Mouse (Mus musculus) limb, embryonic 10.5 days (tissue): ENCODE results near the gene Iars2. TPM values are rescaled to one million over a fixed set of nuclear protein-coding genes. Genes with fewer than 3 reads are reported as not detected.

ENCODE experiments used
- DNase-seq: peaks from one replicate; pipeline ENCODE4 v3.0.0-alpha.2; 2017; ENCODE audit warnings: low spot score
- H3K27ac ChIP-seq: fragments of 300-500 bp; sonication (generic); 2 replicates; pipeline ENCODE4 v1.5.1; 2016; ENCODE audit warnings: mild to moderate bottlenecking
- H3K27me3 ChIP-seq: fragments of 300-500 bp; sonication (generic); 2 replicates; pipeline ENCODE4 v1.6.1; 2016; ENCODE audit warnings: low read depth, mild to moderate bottlenecking; ENCODE audit not compliant: poor library complexity, severe bottlenecking
- H3K36me3 ChIP-seq: fragments of 300-500 bp; sonication (generic); 2 replicates; pipeline ENCODE4 v1.6.1; 2016; ENCODE audit warnings: mild to moderate bottlenecking, moderate library complexity
- H3K4me1 ChIP-seq: fragments of 300-500 bp; sonication (generic); 2 replicates; pipeline ENCODE4 v1.6.1; 2016
- H3K4me3 ChIP-seq: fragments of 300-500 bp; sonication (generic); 2 replicates; pipeline ENCODE4 v1.5.1; 2016; ENCODE audit warnings: mild to moderate bottlenecking, moderate library complexity
- H3K9me3 ChIP-seq: fragments of 300-500 bp; sonication (generic); replicated peaks from 2 replicates; pipeline ENCODE4 v1.6.1; 2016; ENCODE audit warnings: mild to moderate bottlenecking
- WGBS: fragments of 180-500 bp; shearing (Covaris S2); methylation state at CpG from one replicate; pipeline ENCODE4 v1.1.7; 2016; 5-methylcytosine and 5-hydroxymethylcytosine counted together
- polyA plus RNA-seq: library from polyadenylated mRNA; unstranded; fragments of >200 nt; fragmentation: Nextera tagmentation; extraction: Ambion mirVana; gene quantifications from 2 replicates; pipeline ENCODE4 v1.2.1, GENCODE M21; 2016

Iars2 gene
- polyA plus RNA-seq = 27.8 and 28.0 TPM in 2 replicates

DNA sequence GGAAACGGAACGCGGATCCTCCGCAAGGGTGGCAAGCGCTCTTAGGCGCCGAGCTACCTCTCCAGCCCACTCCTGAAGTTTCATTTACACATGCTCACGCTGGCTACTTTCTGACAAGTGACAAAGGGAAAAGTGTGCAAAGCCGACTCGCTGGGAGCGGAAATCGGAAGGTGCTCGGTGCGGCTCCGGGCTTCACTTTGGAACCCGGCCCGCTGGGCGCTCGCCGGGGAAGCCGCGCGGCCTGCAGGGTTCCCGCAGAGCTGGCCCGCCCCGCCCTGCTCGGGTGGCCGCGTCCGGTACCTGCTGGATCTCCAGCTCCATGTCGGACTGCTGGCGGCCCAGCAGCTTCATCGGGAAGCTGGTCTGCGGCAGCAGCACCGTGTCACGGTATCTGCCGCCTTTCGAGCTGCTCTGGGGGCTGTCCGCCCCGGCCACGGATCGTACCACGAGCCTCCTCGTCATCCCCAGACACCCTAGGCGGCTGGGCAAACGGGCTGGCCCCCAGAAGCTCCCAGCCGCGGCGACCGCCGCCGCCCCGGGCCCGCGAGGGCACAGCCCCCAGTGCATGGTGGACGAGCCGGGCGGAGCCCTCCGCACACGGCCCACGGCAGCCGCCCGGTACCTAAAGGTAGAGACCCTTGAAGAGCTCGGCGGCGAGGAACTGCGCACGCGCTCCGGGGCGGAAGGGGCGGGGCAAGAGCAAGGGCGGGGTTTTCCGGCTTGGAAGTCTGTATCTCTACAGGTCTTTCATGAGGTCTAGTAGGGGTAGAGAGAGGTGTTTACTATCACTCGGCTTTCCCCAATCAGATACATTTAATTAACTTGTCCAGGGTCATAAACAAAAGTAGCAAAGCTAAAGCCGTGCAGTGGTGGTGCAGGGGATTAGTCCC, at the start of gene Iars2:
Iars2 (minus strand) TSS at position 676 of the 890 bp plus-strand sequence.
- Histone ChIP-seq H3K27me3 (no peaks in the 10 kb centered on the region), H3K9me3 (no peaks in the 10 kb centered on the region), H3K27ac (peak within 1 kb of the TSS; percentile 97), H3K4me3 (peak within 1 kb of the TSS; percentile 97), H3K4me1 (peaks cover 18% of the 10 kb centered on the region), H3K36me3 (peaks cover 32% of the 10 kb centered on the region)
- under 1% methylated on average over 74 of the region's 76 CpGs for WGBS
- peak; percentile 98 for DNase-seq

DNA sequence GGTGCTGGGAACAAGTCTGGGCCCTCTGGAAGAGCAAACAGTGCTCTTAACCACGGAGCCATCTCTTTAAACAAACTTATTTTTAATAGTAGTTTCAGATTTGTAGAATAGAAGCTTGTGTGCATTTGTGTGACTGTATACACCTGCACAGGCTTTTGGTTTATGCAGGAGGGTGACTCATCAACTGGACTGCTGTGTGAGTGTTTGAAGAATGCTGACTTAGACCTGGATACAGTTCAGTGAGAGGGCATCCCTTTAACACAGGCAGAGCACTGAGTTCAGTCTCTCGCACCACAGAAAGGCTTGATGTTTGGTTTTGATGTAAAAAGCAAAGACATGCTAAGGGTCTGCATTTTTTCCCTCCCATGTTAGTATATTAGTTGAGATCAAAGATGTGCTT, 48.2 kb upstream of the Iars2 start:
- 88% methylated on average over 2 of the region's 2 CpGs for WGBS
- no peaks in the 10 kb centered on the region for H3K9me3 ChIP-seq
- DNase-seq = no peak
- no peaks in the 10 kb centered on the region for H3K4me1 ChIP-seq
- peaks cover 99% of the 10 kb centered on the region for H3K36me3 ChIP-seq
- no peak overlapping the region for H3K4me3 ChIP-seq
- H3K27me3 ChIP-seq = no peaks in the 10 kb centered on the region
- no peak overlapping the region for H3K27ac ChIP-seq

DNA sequence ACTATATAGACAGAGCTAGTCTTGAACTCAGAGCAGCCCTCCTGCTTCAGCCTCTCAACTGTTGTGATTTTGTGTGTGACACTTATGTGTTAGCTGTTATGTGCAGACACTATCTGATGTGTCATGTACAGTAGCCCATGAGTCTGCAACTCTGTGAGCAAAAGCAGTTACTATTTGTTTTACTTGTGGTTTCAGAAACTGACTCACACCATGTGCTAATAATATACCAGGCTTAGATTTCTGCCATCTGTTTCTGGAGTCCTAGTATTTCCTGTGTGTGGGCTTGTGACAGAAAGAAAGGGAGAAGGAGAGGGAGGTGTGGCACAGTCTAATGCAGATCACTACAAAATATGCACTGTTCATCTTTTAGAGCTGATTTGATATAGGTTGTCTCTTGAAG, 47.2 kb upstream of the Iars2 start:
- H3K9me3 ChIP-seq = no peaks in the 10 kb centered on the region
- H3K36me3 ChIP-seq = peaks cover 99% of the 10 kb centered on the region
- DNase-seq = no peak
- H3K27me3 ChIP-seq = no peaks in the 10 kb centered on the region
- H3K4me1 ChIP-seq = no peaks in the 10 kb centered on the region
- no peak overlapping the region for H3K4me3 ChIP-seq
- no peak overlapping the region for H3K27ac ChIP-seq

DNA sequence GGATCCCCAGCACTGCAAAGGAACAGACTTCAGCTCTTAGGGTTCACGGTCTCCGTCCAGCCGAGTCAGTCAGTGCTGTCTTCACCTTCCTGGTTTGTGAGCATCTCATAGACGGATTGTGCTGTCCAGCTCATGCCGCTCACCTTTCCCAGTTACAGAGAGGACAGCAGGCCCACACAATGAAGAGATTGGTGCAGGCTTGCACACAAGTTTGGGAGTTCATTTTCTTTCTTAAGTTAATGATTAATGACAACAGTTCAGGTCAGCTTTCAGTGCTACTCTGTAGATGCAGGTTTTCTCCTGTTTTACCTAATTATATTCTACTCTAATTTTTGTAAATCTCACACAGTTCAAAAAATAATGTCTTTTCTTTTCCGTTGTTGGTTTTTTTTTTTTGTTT, 40.8 kb upstream of the Iars2 start:
- Histone ChIP-seq H3K4me1 (peaks cover 3% of the 10 kb centered on the region), H3K9me3 (no peaks in the 10 kb centered on the region), H3K36me3 (peaks cover 73% of the 10 kb centered on the region), H3K4me3 (no peak overlapping the region), H3K27me3 (no peaks in the 10 kb centered on the region), H3K27ac (no peak overlapping the region)
- 95% methylated on average over 6 of the region's 6 CpGs for WGBS
- DNase-seq = no peak

DNA sequence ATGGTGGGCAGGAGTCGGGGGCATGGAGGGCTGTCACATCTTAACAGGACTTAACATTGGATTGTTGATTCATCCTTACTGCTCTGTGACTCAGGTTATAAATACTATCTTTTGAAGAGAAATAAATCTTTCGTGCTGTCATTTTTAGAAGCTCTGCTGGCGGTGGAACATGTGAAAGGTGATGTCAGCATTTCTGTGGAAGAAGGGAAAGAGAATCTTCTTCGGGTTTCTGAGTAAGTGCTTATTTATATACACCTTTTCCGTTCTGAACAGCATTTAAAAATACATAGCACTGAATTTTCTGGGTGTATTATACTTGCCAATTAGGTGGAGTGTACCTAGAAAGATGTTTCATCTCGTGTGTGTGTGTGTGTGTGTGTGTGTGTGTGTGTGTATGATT, 38.2 kb upstream of the Iars2 start:
- Histone ChIP-seq H3K27me3 (no peaks in the 10 kb centered on the region), H3K4me1 (peaks cover 10% of the 10 kb centered on the region), H3K27ac (no peak overlapping the region), H3K9me3 (no peaks in the 10 kb centered on the region), H3K36me3 (peaks cover 47% of the 10 kb centered on the region), H3K4me3 (no peak overlapping the region)
- no peak for DNase-seq
- WGBS = 89% methylated on average over 6 of the region's 6 CpGs

DNA sequence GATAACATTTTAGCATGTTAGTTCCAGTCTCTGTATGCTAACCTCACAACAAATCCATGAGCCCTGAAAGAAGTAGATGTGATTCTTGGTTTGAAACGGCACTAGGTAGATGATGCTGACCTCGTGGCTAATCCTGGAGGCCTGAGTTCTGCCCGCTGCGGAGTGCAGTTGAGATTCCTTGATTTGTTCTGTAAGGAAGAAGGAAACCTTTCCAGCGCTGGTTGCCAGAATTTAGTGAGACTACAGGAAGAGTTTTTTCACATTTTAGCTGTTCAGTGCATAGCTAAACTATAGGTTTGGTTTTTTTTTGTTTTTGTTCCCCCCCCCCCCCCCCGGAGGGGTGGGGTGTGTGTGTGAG, 35.0 kb upstream of the Iars2 start:
- peaks cover 22% of the 10 kb centered on the region for H3K36me3 ChIP-seq
- H3K27ac ChIP-seq = no peak overlapping the region
- no peaks in the 10 kb centered on the region for H3K9me3 ChIP-seq
- peaks cover 13% of the 10 kb centered on the region for H3K4me1 ChIP-seq
- peak overlapping the region; percentile 99 for H3K4me3 ChIP-seq
- DNase-seq = no peak
- WGBS = 56% methylated on average over 6 of the region's 6 CpGs
- H3K27me3 ChIP-seq = no peaks in the 10 kb centered on the region

DNA sequence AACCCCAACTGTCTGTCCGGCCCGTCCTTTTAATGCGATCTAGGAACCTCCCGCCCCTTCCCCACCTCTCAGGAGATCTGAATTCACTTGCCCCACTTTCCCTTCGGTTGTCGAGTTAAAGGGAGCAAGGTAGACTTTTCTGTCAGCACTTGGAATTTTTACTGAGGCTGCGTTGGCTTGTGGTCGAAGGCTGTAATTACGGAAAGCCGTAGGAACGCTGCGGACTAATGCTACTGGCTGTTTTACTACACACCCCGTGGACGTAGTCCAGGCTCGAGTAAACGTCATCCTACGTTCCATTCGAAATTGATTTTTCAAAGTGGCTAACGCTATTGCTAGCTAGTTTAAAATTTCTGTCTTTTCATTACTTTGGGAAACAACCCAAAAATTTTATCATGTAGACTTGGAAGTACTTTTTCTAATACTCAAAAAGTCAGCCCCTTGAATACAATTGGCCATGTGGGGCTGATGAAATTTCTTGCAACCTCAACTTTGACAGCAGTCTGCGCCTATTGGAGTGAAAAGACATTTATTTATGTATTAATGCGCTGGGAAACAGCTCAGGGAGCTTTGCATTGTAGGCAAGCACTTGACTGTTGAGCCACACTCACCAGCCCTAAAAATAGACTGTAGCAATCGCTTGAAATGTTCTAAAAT, 34.5 kb upstream of the Iars2 start:
- peaks cover 18% of the 10 kb centered on the region for H3K36me3 ChIP-seq
- peak; percentile 60 for DNase-seq

DNA sequence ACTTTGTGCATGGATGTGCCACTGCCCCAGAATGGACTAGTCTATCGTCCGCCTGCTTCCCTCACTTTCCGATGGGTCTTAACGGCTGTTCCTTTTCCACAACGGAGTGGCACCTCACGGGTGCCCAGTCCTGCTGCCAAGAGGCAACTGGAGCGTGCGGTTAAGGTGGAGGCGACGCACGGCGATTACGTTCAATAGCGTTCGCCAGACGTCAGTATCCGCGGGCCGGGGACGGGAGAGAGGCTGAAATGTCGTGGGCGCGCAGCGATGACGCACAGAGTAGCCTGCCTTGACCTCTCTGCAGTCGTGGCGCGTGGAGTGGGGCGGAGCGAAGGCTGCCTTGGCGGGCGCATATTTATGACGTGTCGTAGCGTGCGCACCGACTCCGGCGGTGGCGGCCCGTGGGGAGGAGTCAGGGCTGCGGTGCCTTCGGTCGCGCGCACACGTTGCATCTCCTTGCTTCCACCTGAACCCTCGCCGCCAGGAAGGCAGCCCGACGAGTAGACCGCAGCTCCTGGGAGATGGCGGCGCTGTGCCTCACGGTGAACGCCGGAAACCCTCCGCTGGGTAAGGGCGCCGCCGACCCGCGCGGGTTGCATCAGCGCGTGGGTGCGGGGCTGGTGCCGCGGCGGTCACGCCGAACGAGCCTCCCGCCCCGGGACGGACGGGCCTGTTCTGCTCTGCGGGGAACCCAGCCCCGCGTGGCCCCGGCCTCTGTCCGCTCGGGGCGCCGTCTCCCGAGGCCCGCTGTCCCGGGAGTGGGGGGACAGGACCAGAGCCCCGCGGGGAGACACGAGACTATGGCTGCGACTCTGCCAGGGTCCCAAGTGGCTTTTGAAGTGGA, 33.7 kb upstream of the Iars2 start, which contains the start of gene Eprs:
Eprs (plus strand) TSS at position 368 of the 844 bp plus-strand sequence.
- no peaks in the 10 kb centered on the region for H3K9me3 ChIP-seq
- H3K27me3 ChIP-seq = no peaks in the 10 kb centered on the region
- peaks cover 13% of the 10 kb centered on the region for H3K4me1 ChIP-seq
- peak; percentile 100 for DNase-seq
- H3K36me3 ChIP-seq = peaks cover 17% of the 10 kb centered on the region
- peak within 1 kb of the TSS; percentile 94 for H3K27ac ChIP-seq
- under 1% methylated on average over 92 of the region's 92 CpGs for WGBS
- peak within 1 kb of the TSS; percentile 99 for H3K4me3 ChIP-seq

More for the DNA sequence above, 34.5 kb upstream of the Iars2 start:
- H3K4me3 ChIP-seq = peak overlapping the region; percentile 99
- H3K27ac ChIP-seq = peak overlapping the region; percentile 94
- peaks cover 13% of the 10 kb centered on the region for H3K4me1 ChIP-seq
- no peaks in the 10 kb centered on the region for H3K27me3 ChIP-seq
- H3K9me3 ChIP-seq = no peaks in the 10 kb centered on the region
- WGBS = 6% methylated on average over 22 of the region's 22 CpGs

DNA sequence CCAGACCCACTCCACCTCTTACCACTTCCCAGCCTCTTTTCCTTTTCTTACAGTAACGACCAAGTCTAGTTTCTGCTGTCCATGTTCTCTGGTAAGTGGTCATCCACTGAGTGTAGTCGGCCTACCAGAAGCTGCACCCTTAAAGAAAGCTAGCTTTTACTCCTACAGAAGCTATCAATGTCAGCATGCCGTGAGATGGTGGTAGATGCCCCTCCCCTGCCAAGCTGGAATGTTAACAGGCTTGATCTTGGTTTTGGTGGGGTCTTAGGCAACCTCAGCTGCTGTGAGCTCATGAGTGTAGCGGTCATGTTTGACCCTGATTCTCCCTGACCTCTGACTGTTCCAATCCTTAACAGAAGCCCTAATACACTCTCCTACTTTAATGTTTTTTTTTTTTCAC, 29.0 kb upstream of the Iars2 start:
- H3K36me3 ChIP-seq = peaks cover 50% of the 10 kb centered on the region
- no peaks in the 10 kb centered on the region for H3K27me3 ChIP-seq
- H3K27ac ChIP-seq = no peak overlapping the region
- peaks cover 3% of the 10 kb centered on the region; the same call in 1 of the 2 replicates for H3K4me1 ChIP-seq
- no peaks in the 10 kb centered on the region for H3K9me3 ChIP-seq
- DNase-seq = no peak
- H3K4me3 ChIP-seq = no peak overlapping the region
- 90% methylated on average over 4 of the region's 4 CpGs for whole genome bisulfite sequencing

DNA sequence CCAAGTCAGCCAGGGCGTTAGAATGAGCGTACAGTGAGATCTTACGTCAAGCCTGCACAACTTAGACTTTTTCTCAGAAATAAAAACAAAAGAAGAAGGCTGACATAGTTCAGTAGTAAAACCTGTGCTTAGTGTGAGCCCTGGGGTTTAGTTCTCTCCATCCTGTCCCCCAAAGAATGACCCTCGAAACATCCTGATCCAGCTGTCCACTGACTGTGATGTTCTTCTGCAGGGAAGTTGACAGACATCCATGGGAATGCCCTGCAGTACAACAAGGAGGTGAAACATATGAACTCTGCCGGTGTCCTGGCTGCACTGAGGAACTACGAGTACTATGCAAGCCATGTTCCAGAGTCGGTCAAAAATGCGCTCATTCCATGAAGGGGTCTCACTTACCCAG, 27.1 kb upstream of the Iars2 start:
- Histone ChIP-seq H3K4me1 (no peaks in the 10 kb centered on the region), H3K4me3 (no peak overlapping the region), H3K36me3 (peaks cover 69% of the 10 kb centered on the region), H3K27me3 (no peaks in the 10 kb centered on the region), H3K27ac (no peak overlapping the region), H3K9me3 (no peaks in the 10 kb centered on the region)
- DNase-seq = no peak
- WGBS = 95% methylated on average over 8 of the region's 8 CpGs

DNA sequence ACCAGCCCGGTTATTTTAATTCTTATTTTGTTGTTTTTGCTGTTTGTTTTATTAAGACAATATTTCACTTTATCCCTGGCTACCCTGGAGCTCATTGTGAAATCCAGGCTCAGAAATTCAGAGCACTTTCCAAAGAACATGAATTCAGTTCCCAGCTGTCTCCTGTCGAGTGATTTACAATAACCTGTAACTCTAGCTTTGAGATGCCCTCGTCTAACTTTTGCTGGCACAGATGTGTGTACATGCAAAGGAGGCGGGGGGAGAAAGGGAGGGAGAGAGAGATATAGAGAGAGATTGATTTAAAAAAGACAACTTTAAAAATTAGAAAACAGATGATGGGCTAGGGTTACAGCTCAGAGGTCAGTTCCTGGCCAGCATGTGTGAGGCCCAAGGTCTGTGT, 25.5 kb upstream of the Iars2 start:
- DNase-seq = no peak
- Histone ChIP-seq H3K27me3 (no peaks in the 10 kb centered on the region), H3K4me3 (no peak overlapping the region), H3K9me3 (no peaks in the 10 kb centered on the region), H3K27ac (no peak overlapping the region), H3K4me1 (no peaks in the 10 kb centered on the region), H3K36me3 (peaks cover 81% of the 10 kb centered on the region)
- WGBS = 80% methylated on average over 4 of the region's 4 CpGs

DNA sequence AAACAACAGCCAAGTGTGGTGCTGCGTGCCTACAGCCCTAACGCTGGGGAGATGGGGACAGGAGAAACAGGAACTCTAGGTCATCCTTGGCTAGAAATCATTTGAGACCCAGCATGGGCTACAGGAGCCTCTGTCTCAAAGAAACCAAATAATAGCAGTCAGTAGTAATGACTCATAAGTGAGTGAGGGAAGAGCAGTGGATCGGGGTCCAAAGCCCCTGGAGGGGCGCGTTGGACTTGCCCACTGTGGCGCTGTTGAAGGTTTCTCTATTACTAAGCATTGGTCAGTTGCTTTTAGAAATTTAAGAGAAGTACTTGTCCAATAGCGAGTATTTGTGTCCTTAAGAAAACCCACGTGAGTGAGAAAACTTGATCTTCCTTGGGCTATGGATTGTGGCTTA, 24.2 kb upstream of the Iars2 start:
- Histone ChIP-seq H3K36me3 (peaks cover 93% of the 10 kb centered on the region), H3K4me1 (no peaks in the 10 kb centered on the region), H3K9me3 (no peaks in the 10 kb centered on the region), H3K4me3 (no peak overlapping the region), H3K27ac (no peak overlapping the region), H3K27me3 (no peaks in the 10 kb centered on the region)
- WGBS = 96% methylated on average over 8 of the region's 8 CpGs
- DNase-seq = no peak
